Mouse (Mus musculus) A20 (cell line): ENCODE measurements around the gene Nog.
A peak's percentile ranks its signal among the peaks of the same experiment; 100 is the strongest.

Experiments
- DNase-seq: peaks from one replicate; pipeline ENCODE4 v3.0.0-alpha.2; 2011; ENCODE audit warnings: low read depth, low spot score

Nog gene

GRCm38 (mm10) chr11:89302056-89302815 lies at the start of gene Nog:
Gene Nog (minus strand): TSS chr11:89302332.
- DNase-seq = no peak

DNA sequence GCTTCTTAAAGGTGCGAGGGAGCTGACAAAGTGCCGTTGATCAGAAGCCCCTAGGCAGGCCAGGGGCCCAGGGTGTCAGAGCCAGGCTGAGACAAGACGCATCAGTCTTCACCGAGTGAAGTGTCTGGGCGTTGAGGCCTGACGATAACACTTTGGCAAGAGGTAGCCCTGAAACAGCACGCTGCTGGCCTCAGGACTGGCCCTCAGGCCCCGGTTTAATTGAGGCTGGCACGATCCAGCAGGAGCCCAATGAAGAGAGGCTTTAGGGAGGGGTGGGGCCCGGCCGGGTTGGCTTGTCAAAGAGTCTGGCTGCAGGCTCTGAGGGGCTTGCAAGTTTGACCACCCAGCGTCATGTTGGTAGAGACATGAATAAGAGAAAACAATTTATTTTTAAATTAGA lies 38.1 kb upstream of the Nog start:
- no peak for DNase-seq

DNA sequence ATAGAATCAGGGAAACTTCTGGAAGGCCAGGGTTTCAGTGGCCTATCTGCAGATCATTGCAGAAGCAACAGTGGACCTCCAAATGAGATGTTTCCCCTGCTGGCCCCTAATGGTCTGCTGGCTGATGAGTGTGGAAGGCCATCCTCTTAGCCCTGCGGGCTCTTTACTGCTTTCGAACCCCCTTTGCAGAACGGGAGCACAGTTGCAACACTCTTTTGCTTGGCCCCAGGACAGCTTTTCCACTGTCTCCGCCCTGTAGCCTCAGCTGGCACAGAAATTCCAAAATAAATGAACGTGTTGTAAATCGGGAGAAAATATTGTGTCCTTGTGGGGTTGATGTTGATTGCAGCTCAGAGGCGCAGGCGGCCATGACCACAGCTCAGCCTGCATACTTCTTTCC lies 37.7 kb upstream of the Nog start:
- DNase-seq = no peak

DNA sequence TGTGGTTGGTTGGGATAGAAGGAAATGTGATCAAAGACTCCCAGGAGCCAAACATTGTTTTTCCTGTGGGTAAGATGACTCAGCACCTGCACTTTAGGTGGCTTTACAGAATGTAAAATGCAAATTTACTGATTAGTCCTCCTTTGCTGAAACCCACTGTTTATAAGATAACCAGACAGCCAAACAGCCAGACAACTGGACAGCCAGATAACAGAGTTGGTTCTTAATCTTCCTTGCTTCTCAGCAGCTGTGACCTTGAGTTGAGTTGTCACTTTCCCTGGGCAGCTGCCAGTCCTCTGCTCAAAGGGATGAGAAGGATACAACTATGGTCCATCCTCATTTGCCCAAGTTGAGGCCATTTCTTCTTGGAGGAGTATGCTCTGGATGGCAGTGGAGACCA lies 35.8 kb upstream of the Nog start:
- no peak for DNase-seq

- DNase-seq = peak; percentile 48
Observed at GRCm38 (mm10) chr11:89327089-89327881, 25.2 kb upstream of the Nog start.

DNA sequence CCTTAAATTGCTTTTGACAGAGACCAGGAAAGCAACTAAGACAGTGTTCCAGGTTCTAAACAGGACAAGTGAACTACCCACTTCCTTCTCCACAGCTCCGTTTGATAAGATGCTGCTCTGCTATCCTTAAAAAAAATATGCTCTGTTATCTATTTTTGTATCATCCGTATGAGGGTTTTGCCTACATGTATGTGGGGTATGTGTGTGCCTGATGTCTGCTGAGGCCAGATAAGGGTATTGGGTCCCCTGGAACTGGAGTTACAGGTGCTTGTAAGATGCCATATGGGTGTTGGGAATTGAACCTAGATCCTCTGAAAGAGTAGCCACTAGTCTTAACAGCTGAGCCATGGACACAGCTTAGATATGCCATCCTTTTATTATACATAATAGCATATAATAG lies 19.6 kb upstream of the Nog start:
- no peak for DNase-seq

GRCm38 (mm10) chr11:89319675-89320074 lies 17.5 kb upstream of the Nog start:
- no peak for DNase-seq

- DNase-seq = no peak
Observed at GRCm38 (mm10) chr11:89318324-89318723, 16.2 kb upstream of the Nog start.

GRCm38 (mm10) chr11:89317757-89318156 lies 15.6 kb upstream of the Nog start:
- no peak for DNase-seq

GRCm38 (mm10) chr11:89314374-89314773 lies 12.2 kb upstream of the Nog start:
- no peak for DNase-seq

DNA sequence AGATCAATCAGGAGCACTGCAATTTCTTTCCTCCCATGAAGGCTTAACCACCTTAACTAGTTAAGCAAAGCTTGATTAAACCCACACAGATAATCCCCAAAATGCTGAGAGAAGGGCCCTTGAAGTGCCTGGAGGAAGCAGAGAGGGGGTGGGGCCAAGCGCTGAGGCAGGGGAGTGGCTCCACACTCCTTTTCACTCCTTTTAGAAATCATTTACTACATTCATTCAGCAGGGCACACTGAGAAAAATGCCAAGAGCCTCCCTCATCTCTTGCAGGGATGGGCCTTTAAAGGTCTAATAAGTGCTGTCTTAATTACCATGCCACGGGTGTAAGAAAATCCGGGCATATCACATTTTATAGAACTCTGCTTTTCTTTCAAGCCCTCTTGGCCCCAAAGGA lies 10.2 kb upstream of the Nog start:
- DNase-seq = no peak

GRCm38 (mm10) chr11:89310217-89310616 lies 8.1 kb upstream of the Nog start:
- peak; percentile 66 for DNase-seq

- DNase-seq = peak; percentile 73
Observed at GRCm38 (mm10) chr11:89303421-89303820, 1.3 kb upstream of the Nog start.

- no peak for DNase-seq
Observed at GRCm38 (mm10) chr11:89302816-89303180, 666 bp upstream of the Nog start.

GRCm38 (mm10) chr11:89301331-89302055 lies 639 bp downstream of the Nog start:
- DNase-seq = no peak

GRCm38 (mm10) chr11:89299784-89300775 lies 2.1 kb downstream of the Nog start:
- DNase-seq = no peak

DNA sequence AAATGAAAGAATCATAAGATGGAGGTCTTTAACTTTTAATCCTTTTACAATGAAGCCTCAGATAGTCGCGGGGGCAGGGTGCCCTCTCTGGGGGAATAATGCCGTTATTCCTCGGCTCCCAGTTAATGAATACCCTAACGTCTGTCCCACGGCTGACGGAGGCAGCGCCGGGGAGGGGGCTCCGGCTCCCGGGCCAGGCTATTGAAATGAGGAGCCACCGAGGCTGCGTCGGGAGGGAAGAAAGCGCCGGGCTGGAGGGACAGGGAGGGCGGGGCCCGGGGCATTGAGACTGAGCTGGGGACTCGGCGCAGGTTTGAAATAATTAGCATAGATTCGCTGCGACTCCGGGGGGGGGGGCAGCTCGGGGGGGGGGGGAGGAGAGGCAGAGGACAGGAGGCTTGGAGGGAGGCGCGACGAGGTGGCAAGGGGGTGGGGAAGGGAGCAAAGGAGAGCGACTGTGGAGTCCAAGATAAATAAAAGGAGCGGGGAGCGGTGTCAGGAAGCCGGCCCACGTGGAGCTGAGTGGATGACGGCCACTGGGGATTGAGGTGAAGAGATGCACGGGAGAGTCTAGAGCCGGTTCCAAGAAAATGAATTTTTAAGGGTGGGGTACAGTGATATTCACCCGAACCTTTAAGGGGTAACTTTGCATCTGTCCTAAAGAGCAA lies 2.9 kb downstream of the Nog start:
- no peak for DNase-seq

- DNase-seq = no peak
Observed at GRCm38 (mm10) chr11:89298285-89299010, 3.7 kb downstream of the Nog start.

DNA sequence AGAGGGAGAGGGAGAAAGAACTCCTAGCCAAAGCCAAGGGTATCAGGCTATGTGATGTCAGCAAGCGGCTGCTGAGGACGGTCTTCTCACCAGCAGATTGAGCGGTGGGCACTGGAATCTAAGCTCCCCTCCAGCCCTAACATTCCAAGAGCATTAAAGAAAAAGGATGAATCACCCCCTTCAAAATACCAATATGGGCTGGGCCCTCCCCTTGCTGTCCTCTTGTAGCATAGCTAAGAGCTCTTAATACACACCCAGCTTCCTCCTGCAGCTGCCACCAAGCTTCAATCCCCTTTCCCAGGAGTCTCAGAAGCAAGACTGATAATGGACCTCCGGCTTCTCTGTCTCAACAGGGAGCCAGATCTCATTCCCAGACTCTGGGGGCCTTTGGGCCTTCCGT lies 4.6 kb downstream of the Nog start:
- DNase-seq = no peak

GRCm38 (mm10) chr11:89269809-89270361 lies 32.2 kb downstream of the Nog start:
- no peak for DNase-seq
